Mouse (Mus musculus): Measurements from ENCODE around the gene Utp6. TPM values are rescaled to one million over a fixed set of nuclear protein-coding genes. Genes with fewer than 3 reads are reported as not detected.

Utp6 gene
- polyA plus RNA-seq, 1 experiment from 2014 or later, result 68.6 TPM

DNA sequence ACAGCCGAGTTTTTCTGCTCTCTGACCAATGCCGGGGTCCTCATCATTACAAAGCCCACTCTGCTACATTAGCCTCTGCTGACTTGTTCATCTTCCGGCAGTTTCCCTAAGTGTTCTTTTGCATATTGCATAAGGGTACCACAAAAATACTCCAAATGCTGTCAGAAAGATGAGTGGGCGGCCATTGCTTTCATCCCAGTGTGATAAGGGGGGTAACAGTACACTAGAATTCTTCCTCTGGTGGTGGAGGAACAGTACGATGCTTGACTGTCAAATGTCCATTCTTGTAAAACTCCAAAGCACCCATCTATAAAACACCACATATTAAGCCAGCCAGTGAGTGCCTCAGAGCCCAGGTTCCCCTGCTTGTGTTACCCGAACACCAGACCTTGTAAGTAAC is 69.9 kb downstream of the Utp6 start:
- no peak overlapping the region for H3K4me3 ChIP-seq (ENCODE audit: low read length)
- H3K36me3 ChIP-seq (ENCODE audit: control insufficient read depth, insufficient read depth, low read length), result no peaks in the 10 kb centered on the region
- WGBS, result 88% methylated on average over 6 of the region's 6 CpGs
- H3K4me1 ChIP-seq (ENCODE audit: control insufficient read depth, insufficient read depth, low read length), result 0 out of 2 replicates have a peak, but pooled peaks cover 2% of the 10 kb centered on the region
- H3K9ac ChIP-seq (ENCODE audit: low read depth, low read length), result no peak overlapping the region
- H3K4me2 ChIP-seq (replicated peaks; ENCODE audit: low read depth, low read length), result no peak overlapping the region
- no peaks in the 10 kb centered on the region for H3K9me3 ChIP-seq (ENCODE audit: control insufficient read depth, low read length)
- H3K27ac ChIP-seq (ENCODE audit: low read depth, low read length), result no peak overlapping the region
- H3K27me3 ChIP-seq (ENCODE audit: control insufficient read depth, insufficient read depth, low read length), result no peaks in the 10 kb centered on the region
- no peak for ATAC-seq (ENCODE audit: low FRiP score, low TSS enrichment)

DNA sequence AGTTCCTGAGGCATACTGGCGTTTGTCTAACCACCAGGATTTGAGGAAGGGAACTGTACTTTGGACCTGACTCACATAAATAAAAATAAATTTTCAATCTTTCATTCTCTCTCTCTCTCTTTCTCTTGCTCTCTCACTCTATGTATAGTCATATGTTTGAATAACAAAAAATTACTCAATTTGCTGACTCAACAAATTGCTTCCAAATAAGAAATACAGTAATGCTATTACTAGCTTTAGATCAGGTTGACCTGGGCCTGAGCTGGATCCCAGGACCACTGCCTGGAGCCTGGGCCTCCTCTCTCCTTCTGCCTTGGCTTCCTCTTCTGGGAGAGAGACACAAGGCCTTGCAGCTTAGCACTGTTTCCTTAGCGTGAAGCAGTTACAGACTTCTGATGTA is 71.4 kb downstream of the Utp6 start:
- Histone ChIP-seq H3K4me2 (replicated peaks; ENCODE audit: low read depth, low read length) (no peak overlapping the region), H3K27me3 (ENCODE audit: control insufficient read depth, insufficient read depth, low read length) (no peaks in the 10 kb centered on the region), H3K9me3 (ENCODE audit: control insufficient read depth, low read length) (no peaks in the 10 kb centered on the region), H3K9ac (ENCODE audit: low read depth, low read length) (no peak overlapping the region), H3K4me3 (ENCODE audit: low read length) (no peak overlapping the region), H3K4me1 (ENCODE audit: control insufficient read depth, insufficient read depth, low read length) (0 out of 2 replicates have a peak, but pooled peaks cover 2% of the 10 kb centered on the region), H3K27ac (ENCODE audit: low read depth, low read length) (no peak overlapping the region), H3K36me3 (ENCODE audit: control insufficient read depth, insufficient read depth, low read length) (no peaks in the 10 kb centered on the region)
- 86% methylated on average over 2 of the region's 2 CpGs for WGBS
- ATAC-seq (ENCODE audit: low FRiP score, low TSS enrichment), result no peak

DNA sequence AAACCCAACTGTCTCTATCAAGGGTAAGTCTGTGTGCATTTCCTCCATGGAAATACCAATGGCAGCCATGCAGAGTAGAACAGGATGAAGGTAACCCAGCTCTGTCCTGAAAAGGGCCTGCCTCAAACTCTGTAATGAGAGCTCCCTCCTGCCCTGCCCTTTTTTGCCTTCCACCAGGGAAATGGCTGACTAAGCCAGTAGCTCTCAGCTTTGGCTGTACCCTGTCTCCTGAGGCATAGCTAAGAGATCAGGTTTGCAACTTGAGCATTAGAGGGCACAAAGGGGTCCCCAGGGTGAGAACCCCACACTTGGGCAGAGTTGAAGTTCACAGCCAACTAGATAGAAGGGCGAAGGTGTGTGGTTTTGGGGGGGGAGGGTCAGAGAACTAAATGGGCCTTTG is 75.2 kb downstream of the Utp6 start:
- no peak for ATAC-seq (ENCODE audit: low FRiP score, low TSS enrichment)
- Histone ChIP-seq H3K27me3 (ENCODE audit: control insufficient read depth, insufficient read depth, low read length) (no peaks in the 10 kb centered on the region), H3K9ac (ENCODE audit: low read depth, low read length) (no peak overlapping the region), H3K4me3 (ENCODE audit: low read length) (no peak overlapping the region), H3K36me3 (ENCODE audit: control insufficient read depth, insufficient read depth, low read length) (no peaks in the 10 kb centered on the region), H3K4me2 (replicated peaks; ENCODE audit: low read depth, low read length) (no peak overlapping the region), H3K9me3 (ENCODE audit: control insufficient read depth, low read length) (no peaks in the 10 kb centered on the region), H3K4me1 (ENCODE audit: control insufficient read depth, insufficient read depth, low read length) (no peaks in the 10 kb centered on the region), H3K27ac (ENCODE audit: low read depth, low read length) (no peak overlapping the region)
- WGBS, result 68% methylated on average over 1 of the region's 1 CpGs

DNA sequence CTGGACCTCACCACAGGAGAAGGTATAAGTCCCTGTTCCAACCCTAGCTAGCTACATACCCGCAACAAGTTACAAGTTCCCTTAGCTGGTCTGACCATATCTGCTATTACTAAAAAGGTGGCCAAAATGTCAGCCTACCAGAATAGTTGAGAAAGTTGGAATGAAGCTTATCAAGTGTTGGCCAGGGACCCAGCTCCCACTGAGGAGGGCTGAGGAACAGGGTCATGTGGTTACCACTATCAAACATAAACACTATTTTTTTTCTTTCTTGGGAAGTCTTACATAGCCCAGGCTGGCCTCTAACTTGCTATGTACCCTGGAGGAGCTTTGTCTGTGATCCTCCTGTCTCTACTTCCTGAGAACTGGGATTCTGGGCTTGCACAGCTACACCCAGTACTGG is 75.8 kb downstream of the Utp6 start:
- Histone ChIP-seq H3K9ac (ENCODE audit: low read depth, low read length) (no peak overlapping the region), H3K4me3 (ENCODE audit: low read length) (no peak overlapping the region), H3K4me2 (replicated peaks; ENCODE audit: low read depth, low read length) (no peak overlapping the region), H3K36me3 (ENCODE audit: control insufficient read depth, insufficient read depth, low read length) (no peaks in the 10 kb centered on the region), H3K27ac (ENCODE audit: low read depth, low read length) (no peak overlapping the region), H3K9me3 (ENCODE audit: control insufficient read depth, low read length) (no peaks in the 10 kb centered on the region), H3K4me1 (ENCODE audit: control insufficient read depth, insufficient read depth, low read length) (no peaks in the 10 kb centered on the region), H3K27me3 (ENCODE audit: control insufficient read depth, insufficient read depth, low read length) (no peaks in the 10 kb centered on the region)
- ATAC-seq (ENCODE audit: low FRiP score, low TSS enrichment), result no peak
- WGBS, result 97% methylated on average over 1 of the region's 1 CpGs

- H3K4me1 ChIP-seq (ENCODE audit: control insufficient read depth, insufficient read depth, low read length), result no peaks in the 10 kb centered on the region
- H3K27me3 ChIP-seq (ENCODE audit: control insufficient read depth, insufficient read depth, low read length), result no peaks in the 10 kb centered on the region
- no peak overlapping the region for H3K4me3 ChIP-seq (ENCODE audit: low read length)
- no peak overlapping the region for H3K9ac ChIP-seq (ENCODE audit: low read depth, low read length)
- H3K4me2 ChIP-seq (replicated peaks; ENCODE audit: low read depth, low read length), result no peak overlapping the region
- no peak overlapping the region for H3K27ac ChIP-seq (ENCODE audit: low read depth, low read length)
- 76% methylated on average over 13 of the region's 13 CpGs for WGBS
- H3K9me3 ChIP-seq (ENCODE audit: control insufficient read depth, low read length), result no peaks in the 10 kb centered on the region
- ATAC-seq (ENCODE audit: low FRiP score, low TSS enrichment), result no peak
- H3K36me3 ChIP-seq (ENCODE audit: control insufficient read depth, insufficient read depth, low read length), result no peaks in the 10 kb centered on the region
Observed at GRCm38 (mm10) chr11:79885713-79886393, 76.3 kb downstream of the Utp6 start.

DNA sequence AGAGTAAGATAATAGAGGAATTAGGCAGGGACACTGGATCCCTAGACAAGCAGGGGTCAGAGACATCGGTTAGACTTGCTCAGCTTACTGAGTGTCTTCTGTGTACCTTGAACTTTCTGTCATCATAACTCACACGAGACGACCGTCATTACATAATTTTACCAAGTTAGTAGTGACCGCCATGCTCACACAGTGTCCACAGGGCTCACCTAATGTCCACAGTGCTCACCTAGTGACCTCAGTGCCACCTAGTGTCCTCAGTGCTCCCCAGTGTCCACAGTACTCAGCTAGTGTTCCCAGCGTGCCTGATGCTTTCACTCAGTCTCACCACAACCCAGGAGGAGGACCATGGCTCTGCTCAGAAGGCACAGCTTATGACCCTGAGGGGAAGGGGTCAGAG is 77.4 kb downstream of the Utp6 start:
- WGBS, result 76% methylated on average over 6 of the region's 6 CpGs

More for the DNA sequence above, 77.4 kb downstream of the Utp6 start:
- no peak for ATAC-seq (ENCODE audit: low FRiP score, low TSS enrichment)
- H3K27ac ChIP-seq (ENCODE audit: low read depth, low read length), result no peak overlapping the region
- no peak overlapping the region for H3K4me2 ChIP-seq (replicated peaks; ENCODE audit: low read depth, low read length)
- H3K36me3 ChIP-seq (ENCODE audit: control insufficient read depth, insufficient read depth, low read length), result no peaks in the 10 kb centered on the region
- no peaks in the 10 kb centered on the region for H3K4me1 ChIP-seq (ENCODE audit: control insufficient read depth, insufficient read depth, low read length)
- no peaks in the 10 kb centered on the region for H3K27me3 ChIP-seq (ENCODE audit: control insufficient read depth, insufficient read depth, low read length)
- no peaks in the 10 kb centered on the region for H3K9me3 ChIP-seq (ENCODE audit: control insufficient read depth, low read length)
- no peak overlapping the region for H3K9ac ChIP-seq (ENCODE audit: low read depth, low read length)
- H3K4me3 ChIP-seq (ENCODE audit: low read length), result no peak overlapping the region

Other genes starting within 250 kb of the Utp6 start
- gene Suz12, start 30.7 kb upstream of the Utp6 start, polyA plus RNA-seq (2014; fragmentation: Nextera tagmentation; extraction: Ambion mirVana), result 32.4 and 36.5 TPM in 2 replicates
- gene Crlf3, start 118.6 kb upstream of the Utp6 start, polyA plus RNA-seq (2014; fragmentation: Nextera tagmentation; extraction: Ambion mirVana), result 36.9 and 48.2 TPM in 2 replicates
- gene Atad5, start 127.0 kb upstream of the Utp6 start, polyA plus RNA-seq (2014; fragmentation: Nextera tagmentation; extraction: Ambion mirVana), result 12.3 and 15.8 TPM in 2 replicates
- gene Tefm, start 179.8 kb upstream of the Utp6 start, polyA plus RNA-seq (2014; fragmentation: Nextera tagmentation; extraction: Ambion mirVana), result 33.5 and 36.5 TPM in 2 replicates
- gene Adap2, start 191.7 kb upstream of the Utp6 start, polyA plus RNA-seq (2014; fragmentation: Nextera tagmentation; extraction: Ambion mirVana), result 1.3 and 2.1 TPM in 2 replicates
- gene Rnf135, start 221.5 kb upstream of the Utp6 start, polyA plus RNA-seq (2014; fragmentation: Nextera tagmentation; extraction: Ambion mirVana), result 6.4 and 8.0 TPM in 2 replicates
- 38.3 and 66.8 TPM in 2 replicates for gene Rhot1, start 246.6 kb upstream of the Utp6 start, polyA plus RNA-seq (2014; fragmentation: Nextera tagmentation; extraction: Ambion mirVana)

Measured in kidney, embryonic 14.5 days (tissue).